Mouse (Mus musculus) neural tube, embryonic 11.5 days (tissue): ENCODE results near the gene Insrr. TPM values are rescaled to one million over a fixed set of nuclear protein-coding genes. Genes with fewer than 3 reads are reported as not detected.

Experiments
- ATAC-seq: fragments of 200-750 bp; cut with Nextera tagmentation; 2 replicates; pipeline ENCODE4 v1.8.0; 2017; ENCODE audit warnings: moderate number of reproducible peaks, mild to moderate bottlenecking, moderate TSS enrichment, moderate library complexity; ENCODE audit not compliant: insufficient read depth, low FRiP score, low TSS enrichment
- DNase-seq: peaks from one replicate; pipeline ENCODE4 v3.0.0-alpha.2; 2015; ENCODE audit warnings: low spot score
- H3K27ac ChIP-seq: fragments of 300-500 bp; sonication (generic); 2 replicates; pipeline ENCODE4 v1.5.1; 2014; ENCODE audit warnings: low read depth, mild to moderate bottlenecking, low read length
- H3K27me3 ChIP-seq: fragments of 300-500 bp; sonication (generic); 2 replicates; pipeline ENCODE4 v1.6.1; 2014; ENCODE audit warnings: mild to moderate bottlenecking, low read length, mixed read lengths; ENCODE audit not compliant: control insufficient read depth, insufficient read depth
- H3K36me3 ChIP-seq: fragments of 300-500 bp; sonication (generic); 2 replicates; pipeline ENCODE4 v1.6.1; 2014; ENCODE audit warnings: mild to moderate bottlenecking, low read length, moderate library complexity, mixed read lengths; ENCODE audit not compliant: control insufficient read depth, insufficient read depth
- H3K4me1 ChIP-seq: fragments of 300-500 bp; sonication (generic); 2 replicates; pipeline ENCODE4 v1.6.1; 2014; ENCODE audit warnings: low read length, mixed read lengths; ENCODE audit not compliant: control insufficient read depth, insufficient read depth
- H3K4me2 ChIP-seq: fragments of 300-500 bp; sonication (generic); 2 replicates; pipeline ENCODE4 v1.6.1; 2014; ENCODE audit warnings: low read depth, mild to moderate bottlenecking, moderate library complexity
- H3K4me3 ChIP-seq: fragments of 300-500 bp; sonication (generic); 2 replicates; pipeline ENCODE4 v1.5.1; 2014; ENCODE audit warnings: low read depth, low read length
- H3K9ac ChIP-seq: fragments of 300-500 bp; sonication (generic); 2 replicates; pipeline ENCODE4 v1.6.1; 2014; ENCODE audit warnings: mild to moderate bottlenecking, low read length
- H3K9me3 ChIP-seq: fragments of 300-500 bp; sonication (generic); 2 replicates; pipeline ENCODE4 v1.6.1; 2016; ENCODE audit warnings: low read length; ENCODE audit not compliant: control insufficient read depth
- whole genome bisulfite sequencing: fragments of 180-500 bp; shearing (Covaris S2); extraction: QIAGEN DNeasy Blood & Tissue Kit; methylation state at CpG from one replicate; pipeline ENCODE4 v1.1.7; 2014; 5-methylcytosine and 5-hydroxymethylcytosine counted together
- polyA plus RNA-seq: library from polyadenylated mRNA; unstranded; fragments of >200 nt; fragmentation: Nextera tagmentation; extraction: Ambion mirVana; gene quantifications from 2 replicates; pipeline ENCODE4 v1.2.1, GENCODE M21; 2014

Insrr gene
- polyA plus RNA-seq, 1 experiment from 2014 or later = 0.45 TPM

- no peaks in the 10 kb centered on the region for H3K9me3 ChIP-seq
- no peak for DNase-seq
- no peaks in the 10 kb centered on the region for H3K27me3 ChIP-seq
Observed at GRCm38 (mm10) chr3:87761408-87762375, 35.1 kb upstream of the Insrr start.

GRCm38 (mm10) chr3:87763202-87763601 lies 33.5 kb upstream of the Insrr start:
- Histone ChIP-seq H3K4me2 (no peak overlapping the region), H3K9me3 (no peaks in the 10 kb centered on the region), H3K9ac (no peak overlapping the region), H3K4me1 (peaks cover 5% of the 10 kb centered on the region), H3K36me3 (no peaks in the 10 kb centered on the region), H3K27ac (0 out of 2 replicates have a peak overlapping the region, but pooled peaks have one; percentile 20), H3K4me3 (no peak overlapping the region), H3K27me3 (no peaks in the 10 kb centered on the region; the same call in none of the 2 replicates)
- 66% methylated on average over 4 of the region's 4 CpGs for WGBS
- no peak for DNase-seq
- no peak for ATAC-seq

More at GRCm38 (mm10) chr3:87761408-87762375, 35.1 kb upstream of the Insrr start:
- Histone ChIP-seq H3K27ac (no peak overlapping the region), H3K4me2 (no peak overlapping the region), H3K4me3 (no peak overlapping the region), H3K36me3 (no peaks in the 10 kb centered on the region), H3K4me1 (peaks cover 5% of the 10 kb centered on the region), H3K9ac (no peak overlapping the region)
- 70% methylated on average over 20 of the region's 20 CpGs for WGBS
- ATAC-seq = no peak

GRCm38 (mm10) chr3:87763683-87764289 lies 33.0 kb upstream of the Insrr start:
- Histone ChIP-seq H3K9ac (peak overlapping the region; percentile 7), H3K4me1 (peaks cover 5% of the 10 kb centered on the region), H3K36me3 (no peaks in the 10 kb centered on the region), H3K27ac (0 out of 2 replicates have a peak overlapping the region, but pooled peaks have one; percentile 20), H3K27me3 (no peaks in the 10 kb centered on the region; the same call in none of the 2 replicates), H3K4me3 (no peak overlapping the region), H3K4me2 (no peak overlapping the region; the same call in 1 of the 2 replicates), H3K9me3 (no peaks in the 10 kb centered on the region)
- no peak for ATAC-seq
- DNase-seq = peak; percentile 52
- WGBS = 21% methylated on average over 15 of the region's 15 CpGs

- Histone ChIP-seq H3K4me3 (no peak overlapping the region), H3K27ac (0 out of 2 replicates have a peak overlapping the region, but pooled peaks have one; percentile 15), H3K36me3 (no peaks in the 10 kb centered on the region), H3K4me1 (peaks cover 5% of the 10 kb centered on the region), H3K4me2 (no peak overlapping the region), H3K9ac (no peak overlapping the region), H3K27me3 (no peaks in the 10 kb centered on the region; the same call in none of the 2 replicates), H3K9me3 (no peaks in the 10 kb centered on the region)
- 37% methylated on average over 10 of the region's 10 CpGs for WGBS
- no peak for ATAC-seq
- DNase-seq = no peak
Observed at GRCm38 (mm10) chr3:87764506-87764905, 32.2 kb upstream of the Insrr start.

- Histone ChIP-seq H3K9me3 (no peaks in the 10 kb centered on the region), H3K9ac (no peak overlapping the region), H3K27me3 (no peaks in the 10 kb centered on the region; the same call in none of the 2 replicates), H3K36me3 (no peaks in the 10 kb centered on the region), H3K4me3 (peak overlapping the region; percentile 8; the same call in 1 of the 2 replicates), H3K4me2 (no peak overlapping the region; the same call in 1 of the 2 replicates), H3K4me1 (peaks cover 5% of the 10 kb centered on the region), H3K27ac (peak overlapping the region; percentile 15; the same call in 1 of the 2 replicates)
- ATAC-seq (no peak), DNase-seq (peak; percentile 51)
- WGBS = 11% methylated on average over 10 of the region's 10 CpGs
Observed at GRCm38 (mm10) chr3:87765091-87765490, 31.7 kb upstream of the Insrr start.

GRCm38 (mm10) chr3:87765631-87766283 lies 31.0 kb upstream of the Insrr start:
- H3K36me3 ChIP-seq = no peaks in the 10 kb centered on the region
- WGBS = 78% methylated on average over 5 of the region's 5 CpGs
- H3K4me3 ChIP-seq = no peak overlapping the region
- no peak overlapping the region for H3K9ac ChIP-seq
- DNase-seq (no peak), ATAC-seq (no peak)
- no peak overlapping the region for H3K27ac ChIP-seq
- H3K4me2 ChIP-seq = no peak overlapping the region
- H3K27me3 ChIP-seq = no peaks in the 10 kb centered on the region; the same call in none of the 2 replicates
- H3K4me1 ChIP-seq = peaks cover 5% of the 10 kb centered on the region
- H3K9me3 ChIP-seq = no peaks in the 10 kb centered on the region

GRCm38 (mm10) chr3:87766284-87766667 lies 30.5 kb upstream of the Insrr start:
- no peak for ATAC-seq
- Histone ChIP-seq H3K4me1 (peaks cover 5% of the 10 kb centered on the region), H3K9me3 (no peaks in the 10 kb centered on the region), H3K27me3 (no peaks in the 10 kb centered on the region; the same call in none of the 2 replicates), H3K27ac (no peak overlapping the region), H3K9ac (no peak overlapping the region), H3K36me3 (no peaks in the 10 kb centered on the region), H3K4me3 (no peak overlapping the region), H3K4me2 (no peak overlapping the region)
- WGBS = 87% methylated on average over 3 of the region's 3 CpGs
- DNase-seq = no peak

GRCm38 (mm10) chr3:87767764-87768163 lies 29.0 kb upstream of the Insrr start:
- Histone ChIP-seq H3K36me3 (no peaks in the 10 kb centered on the region), H3K27me3 (no peaks in the 10 kb centered on the region; the same call in none of the 2 replicates), H3K9ac (no peak overlapping the region), H3K27ac (no peak overlapping the region), H3K9me3 (no peaks in the 10 kb centered on the region), H3K4me2 (peak overlapping the region; percentile 26; the same call in 1 of the 2 replicates), H3K4me3 (peak overlapping the region; percentile 27; the same call in 1 of the 2 replicates), H3K4me1 (peaks cover 5% of the 10 kb centered on the region)
- WGBS = 63% methylated on average over 8 of the region's 8 CpGs
- DNase-seq (no peak), ATAC-seq (no peak)
